Mouse (Mus musculus) spleen, postnatal 14 days (tissue): Measurements from ENCODE around the gene Lcp2.

Experiments used
- DNase-seq, 2 experiments: peaks; one replicate each; pipeline ENCODE4 v3.0.0; 2021 to 2022; ENCODE audit warnings: low spot score in 2 of 2

Gene Lcp2

GRCm38 (mm10) chr11:34046767-34047541, at the start of gene Lcp2:
Gene Lcp2 (plus strand): TSS chr11:34046920.
- no peak for DNase-seq

DNA sequence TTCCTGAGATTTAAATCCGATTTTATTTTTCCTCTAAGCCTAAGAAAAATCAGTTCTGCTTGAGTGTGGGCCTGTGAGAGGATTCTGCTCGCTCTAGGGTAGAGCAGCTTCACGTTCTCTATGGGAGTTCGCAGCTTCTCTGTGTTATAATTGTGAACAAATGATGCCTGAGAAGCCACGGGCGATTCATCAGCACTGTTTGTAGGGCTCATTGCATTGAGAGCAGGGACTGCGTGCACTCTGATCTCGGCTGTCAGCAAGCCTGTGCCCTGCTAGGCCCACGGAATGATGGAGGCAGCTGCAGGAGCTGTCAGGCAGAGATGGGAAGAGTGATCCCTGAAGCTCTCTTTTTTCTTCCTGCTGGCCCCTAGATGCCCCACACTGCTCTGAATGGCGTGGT, 48.5 kb upstream of the Lcp2 start:
- no peak for DNase-seq

GRCm38 (mm10) chr11:34000416-34000815, 46.3 kb upstream of the Lcp2 start:
- DNase-seq: no peak

DNA sequence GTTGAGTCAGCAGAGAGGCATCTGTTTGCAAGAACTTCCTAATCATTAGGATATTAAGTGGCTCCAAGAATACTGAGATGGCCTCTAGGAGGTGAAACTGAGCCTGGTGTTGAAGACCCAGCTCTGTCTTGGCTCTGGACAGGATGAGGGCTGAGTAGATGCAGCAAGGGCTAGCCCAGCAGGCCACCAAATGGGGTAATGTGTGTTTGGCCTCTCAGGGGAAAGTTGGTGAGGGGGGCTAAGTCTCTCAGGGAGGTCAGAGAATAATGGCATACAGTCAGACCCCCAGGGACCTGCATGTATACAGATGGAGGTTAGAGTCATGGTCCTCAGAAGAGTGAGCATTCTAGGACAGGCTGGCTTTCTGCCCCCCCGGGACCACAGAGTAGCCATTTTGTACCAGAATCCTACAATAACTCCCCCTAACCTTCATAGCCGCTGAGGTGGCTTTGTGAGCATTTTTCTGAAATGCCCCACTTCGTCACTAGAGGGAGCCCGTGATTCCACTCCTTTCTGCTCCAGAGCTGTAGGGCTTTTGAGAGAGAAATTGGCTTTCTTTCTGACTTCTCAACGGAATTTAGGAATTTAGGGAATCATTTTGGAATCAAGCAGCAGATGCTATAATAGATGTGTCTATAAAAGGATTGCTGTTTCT, 44.7 kb upstream of the Lcp2 start:
- peak in 1 of 2 experiments; percentile 44 for DNase-seq

DNA sequence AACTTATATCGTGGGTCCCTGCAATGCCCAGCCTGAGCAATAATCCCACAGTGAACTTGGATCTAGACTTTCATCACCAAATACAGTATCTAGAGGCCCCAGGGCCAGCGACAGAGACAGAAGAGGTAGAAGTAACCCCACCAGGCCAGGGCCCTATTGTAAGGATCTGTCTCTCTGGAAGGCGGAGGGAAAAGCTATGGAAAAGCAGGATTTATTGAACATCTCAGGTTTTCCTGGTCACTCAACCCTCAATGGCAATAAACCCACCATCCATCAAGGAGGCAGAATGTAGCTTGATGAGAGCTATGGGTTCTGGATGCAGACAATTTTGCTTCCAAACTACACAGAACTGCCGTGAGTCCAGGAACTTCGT, 44.1 kb upstream of the Lcp2 start:
- DNase-seq: no peak

DNA sequence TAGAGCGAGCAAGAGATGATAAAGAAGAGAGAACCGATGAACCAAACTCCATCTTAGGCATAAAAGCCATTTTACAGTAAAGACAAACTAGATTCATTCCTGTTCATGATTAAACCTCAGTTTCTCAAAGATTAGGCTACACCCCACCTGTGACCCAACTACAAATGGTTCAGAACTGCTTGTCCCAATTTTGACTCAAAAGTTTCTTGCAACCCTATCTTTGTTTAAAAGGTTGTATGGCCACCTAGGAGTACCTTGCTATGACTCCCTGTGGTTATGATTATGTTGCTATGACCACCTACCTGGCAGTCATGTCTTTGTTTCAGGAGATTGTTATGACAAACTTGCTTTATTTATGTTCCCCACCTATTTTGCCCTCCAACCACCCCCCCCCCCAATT, 39.1 kb upstream of the Lcp2 start:
- DNase-seq: no peak

DNA sequence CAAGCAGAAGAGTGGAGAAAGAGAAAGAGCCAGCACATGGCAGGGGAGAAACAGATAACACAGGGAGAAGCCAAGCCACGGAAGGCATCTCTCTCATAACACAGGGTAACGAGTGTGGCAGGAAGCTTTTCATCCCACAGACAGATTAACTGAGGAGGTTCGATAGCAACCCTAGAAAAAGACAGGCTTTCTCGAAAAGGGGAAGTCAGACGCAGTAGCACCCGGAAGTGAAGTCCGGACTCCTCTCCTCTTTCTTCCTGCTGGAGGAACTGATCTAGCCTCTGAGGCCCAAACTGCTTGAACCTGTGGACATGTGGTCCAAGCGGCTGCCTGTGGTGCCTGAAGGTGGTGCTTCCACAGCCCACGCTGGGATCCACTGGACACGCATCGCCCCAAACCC, 38.5 kb upstream of the Lcp2 start:
- DNase-seq: peak in 1 of 2 experiments; percentile 31

DNA sequence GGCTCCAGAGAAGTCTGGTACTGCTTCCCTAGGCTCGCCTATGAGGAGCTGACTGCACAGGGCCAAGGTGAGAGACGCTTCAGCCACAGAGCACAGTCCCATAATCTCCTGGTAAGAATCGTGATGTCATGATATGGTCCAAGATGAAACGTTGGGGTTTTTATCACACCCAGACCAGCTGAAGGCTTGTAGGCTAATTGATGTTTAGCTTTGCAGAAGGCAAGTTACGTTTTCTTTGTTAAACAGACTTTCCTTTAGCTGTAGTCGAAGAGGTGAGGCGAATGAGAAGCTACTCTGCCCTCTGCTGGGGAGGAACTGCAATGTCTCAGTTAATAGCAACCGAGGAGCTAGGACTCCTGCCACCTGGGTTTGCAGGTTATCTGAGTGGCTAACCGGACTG, 38.0 kb upstream of the Lcp2 start:
- peak; percentile 24 to 52 for DNase-seq

GRCm38 (mm10) chr11:34009316-34010087, 37.2 kb upstream of the Lcp2 start:
- no peak for DNase-seq

GRCm38 (mm10) chr11:34010133-34010858, 36.4 kb upstream of the Lcp2 start:
- DNase-seq: no peak

GRCm38 (mm10) chr11:34010859-34011172, 35.9 kb upstream of the Lcp2 start:
- DNase-seq: no peak

GRCm38 (mm10) chr11:34012007-34012652, 34.6 kb upstream of the Lcp2 start:
- DNase-seq: no peak

- DNase-seq: no peak
Measured at GRCm38 (mm10) chr11:34025091-34025490, 21.6 kb upstream of the Lcp2 start.

GRCm38 (mm10) chr11:34029658-34030057, 17.1 kb upstream of the Lcp2 start:
- no peak for DNase-seq

DNA sequence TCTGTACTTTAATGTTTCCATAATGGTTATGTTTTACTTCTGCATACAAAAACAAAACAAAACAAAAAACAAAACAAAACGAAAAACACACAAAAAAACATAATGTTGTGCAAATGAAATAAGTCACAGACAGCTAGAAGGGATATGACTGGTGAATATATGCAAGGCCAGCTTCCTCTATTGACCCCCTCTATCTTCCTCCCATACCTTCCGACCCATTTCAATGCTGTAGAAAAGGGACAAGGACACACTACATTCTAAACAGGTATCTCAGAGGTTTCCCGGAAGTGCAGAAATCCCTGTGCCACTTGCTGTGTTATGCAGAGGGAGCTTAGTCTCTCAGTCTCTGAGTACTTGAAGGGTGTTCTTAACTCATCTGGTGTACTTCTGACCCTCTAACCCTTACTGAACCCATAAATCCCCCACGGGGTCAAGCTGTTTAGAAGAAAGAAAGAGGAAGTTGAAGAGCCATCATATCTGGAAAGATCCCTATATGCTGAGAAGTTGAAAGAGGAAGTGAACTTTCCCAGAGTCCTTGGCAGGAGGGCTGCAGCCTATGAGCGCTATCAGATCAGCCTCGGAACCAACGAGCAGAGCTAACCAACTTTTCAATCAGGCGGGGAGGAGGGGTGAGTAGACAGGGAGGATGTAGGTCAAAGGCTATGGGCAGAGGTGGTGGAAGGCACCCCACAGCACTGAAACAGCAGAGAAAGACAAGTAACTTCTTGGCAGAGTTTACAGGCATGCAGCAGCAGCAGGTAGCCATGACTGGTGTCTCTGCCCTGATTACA, 15.5 kb upstream of the Lcp2 start:
- DNase-seq: no peak

- no peak for DNase-seq
Measured at GRCm38 (mm10) chr11:34034008-34034505, 12.7 kb upstream of the Lcp2 start.

DNA sequence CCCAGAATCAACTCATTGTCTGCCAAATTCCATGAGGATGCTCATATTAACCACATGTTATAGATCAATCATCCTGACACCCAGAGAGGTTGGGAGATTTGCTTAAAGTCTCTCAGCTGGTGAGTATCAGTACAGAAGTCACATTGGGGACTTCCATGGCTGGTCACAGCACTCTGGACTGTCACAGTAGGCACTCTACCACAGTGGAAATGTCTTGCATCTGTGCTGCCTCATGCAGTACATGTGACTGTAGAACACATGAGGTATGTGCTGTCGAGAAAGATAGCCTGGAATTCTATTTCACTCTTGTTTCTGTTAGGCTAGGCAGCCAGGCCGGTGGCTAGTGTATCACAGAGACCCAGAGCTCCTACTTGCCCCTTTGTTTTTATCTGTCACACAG, 11.9 kb upstream of the Lcp2 start:
- DNase-seq: no peak

DNA sequence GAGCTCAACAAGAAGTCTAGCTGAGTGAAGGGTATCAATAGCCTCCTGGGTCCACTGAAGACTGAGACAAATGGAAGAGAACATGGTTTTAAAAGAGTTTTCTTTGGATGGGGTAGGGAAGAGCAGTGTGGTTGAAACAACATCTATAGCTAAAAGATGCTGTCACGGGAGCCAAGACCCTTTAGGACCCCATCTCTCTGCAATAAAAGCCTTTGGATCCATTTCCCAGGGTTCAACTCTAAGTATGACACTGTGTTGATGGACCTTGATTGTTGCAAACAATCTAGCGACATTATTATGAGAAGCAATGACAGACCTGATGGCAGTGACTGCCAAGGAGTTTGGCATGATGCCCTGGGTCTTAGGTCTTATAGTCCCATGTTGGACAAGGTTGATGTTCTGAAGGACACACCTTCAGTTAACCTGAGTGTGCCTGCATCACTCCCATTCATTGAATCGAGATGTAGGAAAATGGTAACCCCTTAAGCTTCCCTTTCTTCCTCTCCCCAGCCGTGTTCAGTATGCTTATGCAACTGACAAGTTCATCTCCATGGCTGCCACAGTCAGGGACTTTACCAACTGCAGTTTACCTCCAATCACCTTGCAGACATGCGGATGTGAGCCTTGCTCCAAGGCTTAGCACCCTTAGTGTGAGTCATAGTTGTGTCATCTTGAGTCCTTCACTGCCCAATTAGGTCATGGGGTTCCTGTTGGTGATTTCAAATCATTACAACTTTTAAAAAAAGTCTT, 10.6 kb upstream of the Lcp2 start:
- DNase-seq: no peak

GRCm38 (mm10) chr11:34040061-34040460, 6.7 kb upstream of the Lcp2 start:
- DNase-seq: no peak

DNA sequence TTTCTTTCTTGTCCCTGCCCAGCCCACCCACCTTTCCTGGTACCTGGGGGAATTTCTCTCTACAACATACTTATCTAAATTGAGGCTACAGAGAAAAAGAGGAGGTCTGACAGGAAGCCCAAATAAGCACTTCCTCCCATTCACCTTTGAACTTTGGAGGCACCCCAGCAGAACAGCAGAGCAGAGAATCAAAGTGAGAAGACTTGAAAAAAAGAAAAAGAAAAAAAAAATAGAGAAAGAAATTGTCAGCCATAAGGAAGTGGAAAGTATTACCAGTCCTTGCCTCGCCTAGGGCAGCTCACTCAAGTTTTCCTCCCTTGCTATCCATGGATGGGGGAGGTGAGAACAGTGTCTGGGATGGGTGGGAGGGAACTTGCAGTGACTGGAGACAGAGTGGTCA, 3.9 kb upstream of the Lcp2 start:
- no peak for DNase-seq
